Mouse (Mus musculus) megakaryocyte, embryonic 14.5 days (primary cell): ENCODE results near the gene Wipf1.

Source experiments
- FLI1 ChIP-seq: IDR thresholded peaks from 2 replicates; pipeline ENCODE4 v1.6.1; 2012; ENCODE audit warnings: low read length, inconsistent platforms, mixed read lengths
- GATA1 ChIP-seq: IDR thresholded peaks from 3 replicates; pipeline ENCODE4 v1.6.1; 2012; ENCODE audit warnings: mixed read lengths, low read length, inconsistent platforms, borderline replicate concordance

GRCm38 (mm10) chr2:73571901-73572300, 42.4 kb upstream of the Wipf1 start:
- TF ChIP-seq GATA1, result no peak
- TF ChIP-seq FLI1, result no peak
